In genomic region chr17:84183291-84183781, GRCm38 (mm10) we compare ENCODE assay signal across 8 mouse cellular contexts. TPM values are rescaled to one million over a fixed set of nuclear protein-coding genes. Genes with fewer than 3 reads are reported as not detected.
DNase-seq lines count a peak whose midpoint lies in the region; ATAC-seq lines count a peak whose summit lies in the region.

No protein-coding gene starts in this region.

- 9% methylated on average over 12 of the region's 12 CpGs for WGBS in hindbrain, embryonic 16.5 days

- no peaks in the 10 kb centered on the region for H3K9me3 ChIP-seq in hindbrain, embryonic 16.5 days (ENCODE audit: control insufficient read depth, low read length)

- H3K4me1 ChIP-seq in hindbrain, embryonic 16.5 days (ENCODE audit: control insufficient read depth, insufficient read depth, low read depth, low read length), result peaks cover 7% of the 10 kb centered on the region

- no peak overlapping the region for H3K9ac ChIP-seq in hindbrain, embryonic 16.5 days (ENCODE audit: low read depth, low read length)

- peak overlapping the region; percentile 5 for H3K4me3 ChIP-seq in hindbrain, embryonic 16.5 days (ENCODE audit: low read length)

- DNase-seq in MN1 (ENCODE audit: low spot score), result peak; percentile 94
- peak; percentile 48 to 54 for DNase-seq in cerebellum, postnatal 14 days
- peak; percentile 87 for DNase-seq in gastrocnemius, adult 18-20 months (ENCODE audit: low spot score)
- DNase-seq in left cerebral cortex, adult 8-10 months (ENCODE audit: low spot score in 2 of 2), result peak; percentile 30 to 76
- peak; percentile 47 to 71 for DNase-seq in right cerebral cortex, adult 2 months (ENCODE audit: low spot score in 2 of 2)
- peak; percentile 80 for DNase-seq in urinary bladder, postnatal 25 days (ENCODE audit: low spot score)

- no peaks in the 10 kb centered on the region for H3K36me3 ChIP-seq in hindbrain, embryonic 16.5 days (ENCODE audit: control insufficient read depth, insufficient read depth, low read length)

- peak overlapping the region; percentile 49 for H3K27ac ChIP-seq in hindbrain, embryonic 16.5 days (ENCODE audit: low read depth, low read length)

- ATAC-seq in hindbrain, embryonic 16.5 days, result peak; percentile 25; the same call in 1 of the 2 replicates
- peak; percentile 14 for ATAC-seq in megakaryocyte, adult 5-6 weeks (ENCODE audit: poor library complexity, severe bottlenecking)

- peaks cover 4% of the 10 kb centered on the region for H3K27me3 ChIP-seq in hindbrain, embryonic 16.5 days (replicated peaks; ENCODE audit: control insufficient read depth, insufficient read depth, low read length)

- peak overlapping the region; percentile 44 for H3K4me2 ChIP-seq in hindbrain, embryonic 16.5 days (ENCODE audit: low read length)

RNA-seq across cellular contexts. Expression of gene Zfp36l2, which starts 4.4 kb away (rescaled TPM):
- 10 to 100 TPM in 1 of 2 experiments, 1 to 10 TPM in 1; 7.4 to 10.8 TPM for total RNA-seq in gastrocnemius, adult 18-20 months (2021)
- 3.9 and 4.2 TPM in 2 replicates for polyA plus RNA-seq in hindbrain, embryonic 16.5 days (2015; fragmentation: Nextera tagmentation; extraction: Ambion mirVana)
- 10 to 100 TPM; 19.9 to 27.1 (median 24.2) TPM for total RNA-seq in left cerebral cortex, adult 8-10 months (2022)
- 316 and 357 TPM in 2 replicates for total RNA-seq in megakaryocyte, adult 5-6 weeks (2015)
- total RNA-seq in megakaryocyte, adult 5-6 weeks (2017), result 121 and 168 TPM in 2 replicates

Comparison
In these comparisons a context has a peak if more than half of its experiments do, and no peak if none do; other contexts are left out.
1. Peak in every context shown above with its lines: DNase-seq, ATAC-seq, H3K4me3 ChIP-seq and H3K27ac ChIP-seq.
2. RNA of gene Zfp36l2, which starts 4.4 kb away (total RNA-seq): 121 to 357 TPM in megakaryocyte, adult 5-6 weeks; 19.9 to 27.1 TPM in left cerebral cortex, adult 8-10 months and 7.4 to 10.8 TPM in gastrocnemius, adult 18-20 months; every median in the first group is over 4 times any median in the second.